8 mouse cellular contexts compared by ENCODE assay signal in genomic region chr4:116405276-116405954, GRCm38 (mm10). TPM values are rescaled to one million over a fixed set of nuclear protein-coding genes. Genes with fewer than 3 reads are reported as not detected.
DNase-seq lines count a peak whose midpoint lies in the region; ATAC-seq lines count a peak whose summit lies in the region.

No protein-coding gene starts in this region.

- H3K9ac ChIP-seq in heart, embryonic 11.5 days (ENCODE audit: low read depth, low read length): no peak overlapping the region

- H3K9me3 ChIP-seq in heart, embryonic 11.5 days (replicated peaks; ENCODE audit: control insufficient read depth, low read length): no peaks in the 10 kb centered on the region
- H3K9me3 ChIP-seq in midbrain, embryonic 10.5 days (replicated peaks): no peaks in the 10 kb centered on the region

- peaks cover 7% of the 10 kb centered on the region; the same call in 1 of the 2 replicates for H3K4me1 ChIP-seq in heart, embryonic 11.5 days (ENCODE audit: control insufficient read depth, insufficient read depth, low read length)
- H3K4me1 ChIP-seq in midbrain, embryonic 10.5 days: peaks cover 23% of the 10 kb centered on the region

- WGBS in heart, embryonic 11.5 days (ENCODE audit: insufficient replicate concordance): 71% methylated on average over 7 of the region's 7 CpGs
- 52% methylated on average over 7 of the region's 7 CpGs for WGBS in midbrain, embryonic 10.5 days

- intact Hi-C loops in heart, postnatal 10 days (cut with DNase I): loop anchor here (2.0 kb wide), 1 partner anchor 63 kb away; no protein-coding TSS in a partner anchor
- intact Hi-C loops in left cerebral cortex, postnatal 10 days (cut with DNase I): loop anchor here (10.0 kb wide), 1 partner anchor 231 kb away; the partner anchor contains the start of genes 1700042G07Rik and Gm49337

- H3K27me3 ChIP-seq in heart, embryonic 11.5 days (ENCODE audit: control insufficient read depth, insufficient read depth, low read length): no peaks in the 10 kb centered on the region
- no peaks in the 10 kb centered on the region for H3K27me3 ChIP-seq in midbrain, embryonic 10.5 days (ENCODE audit: low read depth, poor library complexity, severe bottlenecking)

- no peaks in the 10 kb centered on the region for H3K36me3 ChIP-seq in heart, embryonic 11.5 days (ENCODE audit: control insufficient read depth, insufficient read depth, low read length)
- no peaks in the 10 kb centered on the region for H3K36me3 ChIP-seq in midbrain, embryonic 10.5 days

- H3K27ac ChIP-seq in heart, embryonic 11.5 days (ENCODE audit: low read depth, low read length): no peak overlapping the region
- H3K27ac ChIP-seq in midbrain, embryonic 10.5 days (replicated peaks): peak overlapping the region; percentile 70

- no peak for ATAC-seq in heart, embryonic 11.5 days (replicated peaks; ENCODE audit: insufficient number of reproducible peaks, low FRiP score, low TSS enrichment)

- H3K4me2 ChIP-seq in heart, embryonic 11.5 days: peak overlapping the region; percentile 27; the same call in 1 of the 2 replicates

- no peak overlapping the region for H3K4me3 ChIP-seq in heart, embryonic 11.5 days (ENCODE audit: low read depth, low read length)
- peak overlapping the region; percentile 30; the same call in 1 of the 2 replicates for H3K4me3 ChIP-seq in midbrain, embryonic 10.5 days

- no peak for DNase-seq in heart, postnatal 10 days
- DNase-seq in retina, embryonic 14.5 days (ENCODE audit: low spot score): peak; percentile 5
- DNase-seq in retina, postnatal 1 day: no peak
- no peak for DNase-seq in midbrain, embryonic 10.5 days (ENCODE audit: low spot score)
- no peak for DNase-seq in MN1 (ENCODE audit: low spot score)
- no peak for DNase-seq in left cerebral cortex, adult 8-10 months (ENCODE audit: low spot score in 2 of 2)
- DNase-seq in left cerebral cortex, postnatal 10 days (ENCODE audit: extremely low spot score in 1 of 2, low spot score in 2 of 2): no peak

RNA-seq across cellular contexts. Expression of gene Mast2, which starts 58.6 kb away (rescaled TPM):
- polyA plus RNA-seq in heart, embryonic 11.5 days (2014; fragmentation: Nextera tagmentation; extraction: Ambion mirVana): 23.4 and 28.2 TPM in 2 replicates
- total RNA-seq in heart, postnatal 10 days (2021): 10 to 100 TPM; 90.2 to 97.5 TPM
- 13.6 and 16.6 TPM in 2 replicates for polyA plus RNA-seq in midbrain, embryonic 10.5 days (2016; fragmentation: Nextera tagmentation; extraction: Ambion mirVana)
- 100 to 1,000 TPM in 1 of 4 experiments, 10 to 100 TPM in 3; 87.3 to 111 (median 97.4) TPM for total RNA-seq in left cerebral cortex, adult 8-10 months (2022)
- total RNA-seq in left cerebral cortex, postnatal 10 days (2021): 100 to 1,000 TPM; 106 to 119 TPM
